Mouse (Mus musculus): Measurements from ENCODE around the gene Tesmin. TPM values are rescaled to one million over a fixed set of nuclear protein-coding genes. Genes with fewer than 3 reads are reported as not detected.
A peak's percentile ranks its signal among the peaks of the same experiment; 100 is the strongest.

Gene Tesmin
- total RNA-seq, 2 experiments from 2014 or later = 0.18 to 0.81 TPM

DNA sequence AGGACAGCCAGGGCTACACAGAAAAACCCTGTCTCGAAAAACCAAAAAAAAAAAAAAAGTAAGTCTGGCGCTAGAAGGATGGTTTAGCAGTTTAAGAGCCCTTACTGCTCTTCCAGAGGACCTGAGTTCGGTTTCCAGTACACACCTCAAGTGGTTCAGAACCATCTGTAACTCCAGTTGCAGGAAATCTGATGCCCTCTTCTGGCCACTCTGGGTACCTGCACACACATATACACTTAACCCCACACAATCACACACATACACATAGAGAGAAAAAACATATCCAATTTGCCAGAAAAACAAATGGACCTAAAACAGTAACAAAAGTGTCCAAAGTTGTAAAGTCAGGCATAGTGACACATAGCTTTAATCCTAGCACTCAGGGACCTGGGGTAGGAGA is 23.6 kb upstream of the Tesmin start:
- Histone ChIP-seq H3K4me3 (no peak overlapping the region), H3K27ac (no peak overlapping the region)
- DNase-seq = no peak
- peak; percentile 40 for TF ChIP-seq CTCF (IDR thresholded peaks at IDR 0.05)
- intact Hi-C loops (cut with DNase I) = no loop called here

- peak; percentile 9; the same call in 1 of the 2 replicates for TF ChIP-seq CTCF (IDR thresholded peaks at IDR 0.05)
- intact Hi-C loops (cut with DNase I) = no loop called here
- H3K4me3 ChIP-seq = no peak overlapping the region
- H3K27ac ChIP-seq = no peak overlapping the region
- DNase-seq = no peak
Observed at GRCm38 (mm10) chr19:3368276-3368675, 20.4 kb upstream of the Tesmin start.

- Histone ChIP-seq H3K27ac (no peak overlapping the region), H3K4me3 (no peak overlapping the region)
- intact Hi-C loops (cut with DNase I) = no loop called here
- TF ChIP-seq CTCF (IDR thresholded peaks at IDR 0.05) = no peak
- DNase-seq = peak; percentile 52
Observed at GRCm38 (mm10) chr19:3373380-3373779, 15.3 kb upstream of the Tesmin start.

DNA sequence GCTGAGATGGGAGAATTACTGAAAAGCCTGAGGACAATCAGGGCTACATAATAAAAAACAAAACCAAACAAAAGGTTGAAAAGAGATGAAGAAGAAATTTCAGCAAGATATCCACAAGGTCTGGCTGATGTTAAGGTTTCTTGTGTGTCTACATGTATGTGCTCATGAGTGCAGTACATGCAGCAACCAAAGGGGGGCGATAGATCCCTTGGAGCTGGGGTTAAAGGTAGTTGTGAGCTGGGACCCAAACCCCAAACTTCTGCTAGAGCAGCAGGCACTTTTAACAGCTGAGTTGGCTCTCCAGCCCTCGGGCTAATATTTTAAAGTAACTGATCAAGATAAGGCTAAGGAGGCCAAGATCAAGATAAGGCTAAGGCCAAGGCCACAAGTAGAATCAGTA is 14.6 kb upstream of the Tesmin start:
- no peak for DNase-seq
- H3K27ac ChIP-seq = no peak overlapping the region
- intact Hi-C loops (cut with DNase I) = no loop called here
- H3K4me3 ChIP-seq = no peak overlapping the region
- TF ChIP-seq CTCF (IDR thresholded peaks at IDR 0.05) = peak; percentile 35

DNA sequence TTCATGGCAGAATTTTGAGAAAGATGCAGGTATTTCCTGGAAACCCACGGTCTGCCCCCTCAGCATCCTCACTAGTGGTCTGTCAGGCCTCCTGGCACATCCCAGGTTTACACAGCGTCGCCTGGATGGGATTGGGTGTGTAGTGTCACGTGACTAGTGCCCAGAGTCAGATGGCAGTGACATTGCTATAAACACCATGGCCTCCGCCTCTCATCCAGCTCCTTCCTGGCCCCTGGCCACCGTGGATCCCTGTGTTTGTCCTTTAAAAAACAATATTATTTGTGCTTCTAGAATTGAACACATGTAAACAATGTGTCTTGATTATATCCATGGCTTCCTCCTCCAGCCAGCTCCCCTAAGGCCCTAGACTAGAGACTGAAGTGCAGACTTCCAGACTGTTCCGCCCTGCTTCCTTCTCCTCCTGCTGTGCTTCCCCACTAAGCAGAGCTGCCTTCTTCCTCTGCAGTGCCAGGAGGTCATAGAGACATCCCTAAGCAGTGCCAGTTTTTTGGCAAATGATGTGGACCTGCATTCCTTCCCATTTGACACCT is 12.6 kb upstream of the Tesmin start:
- intact Hi-C loops (cut with DNase I) = no loop called here
- TF ChIP-seq CTCF (IDR thresholded peaks at IDR 0.05) = no peak
- peak overlapping the region; percentile 38 for H3K27ac ChIP-seq
- H3K4me3 ChIP-seq = no peak overlapping the region
- DNase-seq = no peak

- peak; percentile 42 for DNase-seq
- intact Hi-C loops (cut with DNase I) = no loop called here
- no peak for TF ChIP-seq CTCF (IDR thresholded peaks at IDR 0.05)
- H3K27ac ChIP-seq = no peak overlapping the region
- H3K4me3 ChIP-seq = no peak overlapping the region
Observed at GRCm38 (mm10) chr19:3376966-3377715, 11.5 kb upstream of the Tesmin start.

DNA sequence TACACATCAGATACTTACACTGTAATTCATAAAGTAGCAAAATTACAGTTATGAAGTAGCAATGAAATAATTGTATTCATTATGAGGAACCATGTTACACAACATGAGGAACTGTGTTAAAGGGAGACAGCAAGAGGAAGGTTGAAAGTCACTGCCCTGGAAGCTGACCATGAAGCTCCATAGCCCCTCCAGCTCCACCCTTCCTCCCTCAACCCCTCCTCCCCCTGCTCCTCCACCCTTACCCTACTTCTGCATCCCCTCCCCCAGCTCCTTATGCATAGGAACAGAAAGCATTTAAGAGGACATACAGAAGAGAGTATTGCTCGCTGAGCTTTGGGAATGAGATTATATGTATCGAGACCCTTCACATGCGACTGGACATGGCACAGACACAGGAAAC is 10.0 kb upstream of the Tesmin start:
- intact Hi-C loops (cut with DNase I) = no loop called here
- no peak for TF ChIP-seq CTCF (IDR thresholded peaks at IDR 0.05)
- H3K27ac ChIP-seq = no peak overlapping the region
- no peak for DNase-seq
- no peak overlapping the region for H3K4me3 ChIP-seq

GRCm38 (mm10) chr19:3388061-3388460 is 596 bp upstream of the Tesmin start:
- intact Hi-C loops (cut with DNase I) = no loop called here
- DNase-seq = no peak
- TF ChIP-seq CTCF (IDR thresholded peaks at IDR 0.05) = no peak
- no peak overlapping the region for H3K4me3 ChIP-seq
- H3K27ac ChIP-seq = no peak overlapping the region

GRCm38 (mm10) chr19:3389089-3389488 is 432 bp downstream of the Tesmin start:
- TF ChIP-seq CTCF (IDR thresholded peaks at IDR 0.05) = peak; percentile 79
- H3K4me3 ChIP-seq = peak overlapping the region; percentile 73
- peak overlapping the region; percentile 69 for H3K27ac ChIP-seq
- intact Hi-C loops (cut with DNase I) = loop anchor here (1.0 kb wide), 1 partner anchor 62 kb away; no protein-coding TSS in a partner anchor
- peak; percentile 93 for DNase-seq

GRCm38 (mm10) chr19:3392384-3392783 is 3.7 kb downstream of the Tesmin start:
- DNase-seq = no peak
- TF ChIP-seq CTCF (IDR thresholded peaks at IDR 0.05) = no peak
- intact Hi-C loops (cut with DNase I) = loop anchor here (5.0 kb wide), 1 partner anchor 45 kb away; no protein-coding TSS in a partner anchor
- Histone ChIP-seq H3K27ac (no peak overlapping the region), H3K4me3 (no peak overlapping the region)

DNA sequence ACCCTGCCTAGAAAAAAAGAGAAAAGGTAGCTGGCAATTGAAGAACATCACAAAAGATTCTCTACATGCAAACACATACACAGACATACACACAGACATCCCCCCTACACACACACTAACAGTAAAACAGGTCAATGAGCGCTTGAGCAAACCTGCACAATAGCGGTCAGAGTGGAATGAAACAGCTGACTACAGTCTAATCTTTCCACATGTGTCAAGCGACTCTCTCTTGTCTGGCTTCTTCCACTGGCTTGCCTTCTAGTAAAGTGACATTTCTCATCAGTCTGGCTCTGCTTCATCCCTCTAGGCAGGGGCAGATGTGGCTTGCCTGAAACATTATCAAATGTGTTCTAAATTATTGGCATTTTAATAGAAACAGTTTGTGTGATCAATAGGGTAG is 5.6 kb downstream of the Tesmin start:
- no peak for TF ChIP-seq CTCF (IDR thresholded peaks at IDR 0.05)
- Histone ChIP-seq H3K27ac (no peak overlapping the region), H3K4me3 (no peak overlapping the region)
- intact Hi-C loops (cut with DNase I) = loop anchor here (5.0 kb wide), 1 partner anchor 43 kb away; no protein-coding TSS in a partner anchor
- DNase-seq = no peak

- no peak for TF ChIP-seq CTCF (IDR thresholded peaks at IDR 0.05)
Observed at GRCm38 (mm10) chr19:3400057-3400456, 11.4 kb downstream of the Tesmin start.

DNA sequence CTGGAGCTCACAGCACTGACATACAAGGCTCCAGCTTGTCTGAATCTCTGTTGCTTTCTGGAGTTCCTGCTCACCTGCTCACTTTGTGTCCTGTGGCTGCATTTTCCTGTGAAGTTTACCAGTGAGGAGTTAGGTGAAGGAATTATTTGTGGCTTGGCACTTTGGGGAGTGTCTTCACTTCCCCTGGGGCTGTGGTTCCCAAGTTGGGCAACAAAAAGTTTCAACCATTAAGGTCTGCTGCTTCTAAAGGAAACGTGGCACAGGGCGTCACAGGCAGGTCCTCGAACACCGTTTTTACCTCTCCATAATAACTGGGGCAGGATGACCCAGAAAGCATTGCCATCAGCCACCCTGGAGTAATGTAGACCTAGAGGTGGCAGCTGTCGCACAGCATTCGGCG is 12.8 kb downstream of the Tesmin start:
- intact Hi-C loops (cut with DNase I) = no loop called here
- no peak overlapping the region for H3K27ac ChIP-seq
- no peak overlapping the region for H3K4me3 ChIP-seq
- no peak for DNase-seq
- no peak for TF ChIP-seq CTCF (IDR thresholded peaks at IDR 0.05)

More at GRCm38 (mm10) chr19:3400057-3400456, 11.4 kb downstream of the Tesmin start:
- intact Hi-C loops (cut with DNase I) = no loop called here
- DNase-seq = no peak
- Histone ChIP-seq H3K27ac (no peak overlapping the region), H3K4me3 (no peak overlapping the region)

DNA sequence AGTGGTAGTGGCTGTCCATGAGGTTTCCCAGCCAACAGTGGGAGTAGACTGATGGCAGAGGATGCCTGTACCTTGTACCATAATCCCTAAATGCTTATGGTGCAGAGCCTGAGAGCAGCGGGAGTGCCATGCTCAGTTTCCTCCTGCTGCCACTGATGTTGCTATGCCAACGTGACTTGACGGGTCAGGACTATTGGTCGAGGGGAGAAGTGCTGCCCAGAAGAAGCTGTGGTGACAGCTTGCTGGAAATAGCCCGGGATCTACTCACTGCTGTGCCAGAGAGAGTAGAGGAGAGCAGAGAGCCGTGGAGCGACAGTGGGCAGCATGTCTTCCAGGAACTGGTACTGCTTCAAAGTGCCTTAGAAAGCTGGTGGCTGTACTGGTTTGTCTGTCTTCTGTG is 13.3 kb downstream of the Tesmin start:
- intact Hi-C loops (cut with DNase I) = no loop called here
- H3K27ac ChIP-seq = no peak overlapping the region
- H3K4me3 ChIP-seq = no peak overlapping the region
- TF ChIP-seq CTCF (IDR thresholded peaks at IDR 0.05) = no peak
- DNase-seq = no peak
